Mouse (Mus musculus): ENCODE measurements around the gene Clba1.

- TF ChIP-seq POLR2A (IDR thresholded peaks at IDR 0.05; ENCODE audit: control insufficient read depth, low read depth, low read length), result no peak
- TF ChIP-seq CTCF (IDR thresholded peaks at IDR 0.05; ENCODE audit: control insufficient read depth, insufficient read depth, insufficient replicate concordance, low read depth, low read length), result no peak
These were observed 6.1 kb downstream of the Clba1 start for GRCm38 (mm10) chr12:112814682-112815470.

All from testis, adult 2 months (tissue).